Comparison of ENCODE assay signal across 21 mouse cellular contexts in the genomic region with DNA sequence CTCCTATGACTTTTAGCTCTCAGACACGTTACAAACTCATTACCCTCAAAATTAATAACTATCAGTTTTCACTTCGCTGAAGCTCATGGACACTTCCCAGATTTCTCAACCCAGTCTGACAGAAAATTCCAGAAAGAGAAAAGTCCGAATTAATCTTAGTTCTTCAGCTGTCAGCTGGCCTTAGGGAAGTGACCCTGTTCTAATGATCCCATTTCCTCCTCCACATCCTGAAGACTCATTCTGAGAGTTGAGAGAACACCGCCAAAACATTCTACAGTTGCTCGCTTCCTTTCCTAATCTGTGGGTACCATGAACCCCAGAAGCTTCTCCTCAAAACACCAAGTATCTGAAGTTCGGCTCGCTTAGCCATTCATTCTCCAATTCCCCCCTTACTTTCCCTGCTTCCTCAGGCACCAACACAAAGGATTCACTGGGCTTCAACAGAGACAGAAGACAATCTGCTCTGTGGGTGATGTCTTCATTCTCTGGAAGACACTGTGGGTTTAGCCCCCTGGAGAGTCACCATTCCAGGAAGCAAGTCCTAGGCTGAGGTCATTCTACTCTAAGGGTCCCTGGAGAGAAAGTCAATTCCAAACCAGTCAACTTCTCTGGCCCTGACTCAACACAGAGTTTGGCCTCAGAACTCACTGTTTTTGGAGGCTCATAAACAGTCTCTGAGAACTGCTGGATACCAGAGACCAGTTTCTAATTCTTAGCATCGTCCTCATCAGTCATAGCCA.
DNase-seq lines count a peak whose midpoint lies in the region; ATAC-seq and TF ChIP-seq lines count a peak whose summit lies in the region.
"Had no signal": no experiment of that assay in that cellular context is flagged by ENCODE, and none has a peak within 500 bp of the region (broad histone marks: within the 10 kb centered on the region; RNA-seq: fewer than 3 reads in every experiment).

No protein-coding gene starts in this region.

- intact Hi-C loops in gastrocnemius, adult 2 months (cut with DNase I): no loop called here

- H3K9me3 ChIP-seq in heart, embryonic 11.5 days (replicated peaks; ENCODE audit: control insufficient read depth, low read length): no peaks in the 10 kb centered on the region
- H3K9me3 ChIP-seq in liver, embryonic 12.5 days (replicated peaks): no peaks in the 10 kb centered on the region
- H3K9me3 ChIP-seq: forebrain, embryonic 10.5 days; heart, embryonic 13.5 days had no signal

- ATAC-seq in heart, embryonic 11.5 days (replicated peaks; ENCODE audit: insufficient number of reproducible peaks, low FRiP score, low TSS enrichment): no peak
- ATAC-seq in liver, embryonic 12.5 days: no peak
- ATAC-seq: CD4-positive, CD25-positive, alpha-beta regulatory T cell, adult 4 months; forebrain, embryonic 16.5 days; intestine, postnatal 0 days had no signal

- no peak overlapping the region for H3K9ac ChIP-seq in heart, embryonic 11.5 days (ENCODE audit: low read depth, low read length)
- H3K9ac ChIP-seq in liver, embryonic 12.5 days: no peak overlapping the region
- H3K9ac ChIP-seq: heart, embryonic 13.5 days had no signal

- 69% methylated on average over 8 of the region's 8 CpGs for WGBS in heart, embryonic 11.5 days (ENCODE audit: insufficient replicate concordance)
- WGBS in liver, embryonic 12.5 days (ENCODE audit: insufficient replicate concordance): 49% methylated on average over 8 of the region's 8 CpGs

- no peak overlapping the region for H3K4me2 ChIP-seq in heart, embryonic 11.5 days
- H3K4me2 ChIP-seq in liver, embryonic 12.5 days: no peak overlapping the region
- H3K4me2 ChIP-seq: heart, embryonic 13.5 days; liver, embryonic 11.5 days; midbrain, embryonic 11.5 days had no signal

- H3K27ac ChIP-seq in heart, embryonic 11.5 days (ENCODE audit: low read depth, low read length): no peak overlapping the region
- H3K27ac ChIP-seq in gastrocnemius, adult 2 months: peak overlapping the region; percentile 32; the same call in 1 of the 2 replicates
- no peak overlapping the region for H3K27ac ChIP-seq in liver, embryonic 12.5 days
- H3K27ac ChIP-seq: forebrain, embryonic 10.5 days; heart, embryonic 13.5 days; layer of hippocampus, adult 2 months had no signal

- no peak for TF ChIP-seq CTCF in gastrocnemius, adult 2 months (IDR thresholded peaks at IDR 0.05)

- H3K4me3 ChIP-seq in heart, embryonic 11.5 days (ENCODE audit: low read depth, low read length): no peak overlapping the region
- no peak overlapping the region for H3K4me3 ChIP-seq in gastrocnemius, adult 2 months
- no peak overlapping the region for H3K4me3 ChIP-seq in liver, embryonic 12.5 days
- H3K4me3 ChIP-seq: forebrain, embryonic 10.5 days; heart, embryonic 13.5 days; layer of hippocampus, adult 2 months had no signal

- no peaks in the 10 kb centered on the region for H3K27me3 ChIP-seq in heart, embryonic 11.5 days (ENCODE audit: control insufficient read depth, insufficient read depth, low read length)
- peaks cover 10% of the 10 kb centered on the region; the same call in 1 of the 2 replicates for H3K27me3 ChIP-seq in liver, embryonic 12.5 days (replicated peaks)
- H3K27me3 ChIP-seq: heart, embryonic 13.5 days had no signal

- no peaks in the 10 kb centered on the region for H3K4me1 ChIP-seq in heart, embryonic 11.5 days (ENCODE audit: control insufficient read depth, insufficient read depth, low read length)
- no peaks in the 10 kb centered on the region for H3K4me1 ChIP-seq in liver, embryonic 12.5 days
- H3K4me1 ChIP-seq: heart, embryonic 13.5 days had no signal

- peak; percentile 72 to 80 for DNase-seq in heart, adult 18-20 months
- peak; percentile 55 for DNase-seq in gastrocnemius, adult 2 months
- peak; percentile 68 to 81 for DNase-seq in heart, adult 9 months (ENCODE audit: low spot score in 2 of 2)
- peak; percentile 47 for DNase-seq in heart, postnatal 4 days
- no peak for DNase-seq in cerebellum, adult 8-10 months
- DNase-seq: adrenal gland, postnatal 36 days; cerebellum, adult 9-11 months; kidney, postnatal 14 days; lung, adult 18-20 months; lung, postnatal 14 days; thymus, postnatal 36 days had no signal

- no peaks in the 10 kb centered on the region for H3K36me3 ChIP-seq in heart, embryonic 11.5 days (ENCODE audit: control insufficient read depth, insufficient read depth, low read length)
- no peaks in the 10 kb centered on the region for H3K36me3 ChIP-seq in liver, embryonic 12.5 days
- H3K36me3 ChIP-seq: forebrain, embryonic 10.5 days; heart, embryonic 13.5 days had no signal
